Comparison of ENCODE assay signal across 8 mouse cellular contexts in the genomic region with DNA sequence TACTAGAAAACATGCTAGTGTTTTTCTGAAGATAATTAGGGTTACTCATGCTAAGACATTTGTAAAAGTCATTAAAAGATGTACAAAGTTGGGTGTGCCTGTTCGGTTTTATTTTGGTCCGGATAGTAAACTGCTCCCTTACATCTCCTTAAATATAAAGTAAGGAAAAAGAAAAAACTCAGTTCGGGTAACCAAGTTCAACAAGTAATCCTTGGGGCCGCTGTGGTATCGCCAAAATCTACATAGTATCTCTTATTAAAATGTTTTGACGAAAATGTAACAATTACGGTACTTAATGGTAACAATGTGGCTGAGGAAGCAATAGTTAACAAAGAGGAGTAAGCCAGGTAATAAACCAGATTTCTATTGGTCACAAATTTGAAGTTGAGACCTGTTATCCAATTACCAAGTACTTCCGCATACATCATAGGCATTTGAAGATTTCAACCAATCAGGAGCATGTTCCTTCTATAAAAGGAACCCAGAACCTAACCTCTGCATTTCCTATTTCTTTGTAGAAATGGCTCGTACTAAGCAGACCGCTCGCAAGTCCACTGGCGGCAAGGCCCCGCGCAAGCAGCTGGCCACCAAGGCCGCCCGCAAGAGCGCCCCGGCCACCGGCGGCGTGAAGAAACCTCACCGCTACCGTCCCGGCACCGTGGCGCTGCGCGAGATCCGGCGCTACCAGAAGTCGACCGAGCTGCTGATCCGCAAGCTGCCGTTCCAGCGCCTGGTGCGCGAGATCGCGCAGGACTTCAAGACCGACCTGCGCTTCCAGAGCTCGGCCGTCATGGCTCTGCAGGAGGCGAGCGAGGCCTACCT. TPM values are rescaled to one million over a fixed set of nuclear protein-coding genes. Genes with fewer than 3 reads are reported as not detected.
DNase-seq lines count a peak whose midpoint lies in the region; ATAC-seq lines count a peak whose summit lies in the region.

A gene (plus strand): TSS at position 88 of the 822 bp plus-strand sequence.

- H3K4me3 ChIP-seq in intestine, embryonic 16.5 days (ENCODE audit: low read length) = peak within 1 kb of the TSS; percentile 53
- H3K4me3 ChIP-seq in midbrain, embryonic 10.5 days = peak within 1 kb of the TSS; percentile 60

- H3K27me3 ChIP-seq in intestine, embryonic 16.5 days (replicated peaks; ENCODE audit: control insufficient read depth, insufficient read depth, low read length) = no peaks in the 10 kb centered on the region
- no peaks in the 10 kb centered on the region for H3K27me3 ChIP-seq in midbrain, embryonic 10.5 days (ENCODE audit: low read depth, poor library complexity, severe bottlenecking)

- no peaks in the 10 kb centered on the region for H3K9me3 ChIP-seq in intestine, embryonic 16.5 days (ENCODE audit: control insufficient read depth, low read length)
- no peaks in the 10 kb centered on the region for H3K9me3 ChIP-seq in midbrain, embryonic 10.5 days (replicated peaks)

- peak; percentile 89 for ATAC-seq in intestine, embryonic 16.5 days

- H3K27ac ChIP-seq in intestine, embryonic 16.5 days (ENCODE audit: low read length) = peak within 1 kb of the TSS; percentile 90
- peak within 1 kb of the TSS; percentile 95 for H3K27ac ChIP-seq in midbrain, embryonic 10.5 days (replicated peaks)

- WGBS in intestine, embryonic 16.5 days = under 1% methylated on average over 30 of the region's 45 CpGs
- under 1% methylated on average over 31 of the region's 45 CpGs for WGBS in midbrain, embryonic 10.5 days

- H3K4me1 ChIP-seq in intestine, embryonic 16.5 days (ENCODE audit: control insufficient read depth, insufficient read depth, low read length) = no peaks in the 10 kb centered on the region
- peaks cover 17% of the 10 kb centered on the region for H3K4me1 ChIP-seq in midbrain, embryonic 10.5 days

- peak; percentile 92 for DNase-seq in 3134 (ENCODE audit: extremely low read depth, insufficient read length, low spot score)
- DNase-seq in adrenal gland, adult 8-10 months = peak; percentile 54
- DNase-seq in embryo, embryonic 9.5 days (ENCODE audit: extremely low spot score) = peak; percentile 91
- DNase-seq in gonadal fat pad, adult 2 months (ENCODE audit: low read depth) = peak; percentile 97
- DNase-seq in left cerebral cortex, postnatal 36 days (ENCODE audit: low spot score in 2 of 2) = peak; percentile 73 to 76
- DNase-seq in midbrain, embryonic 10.5 days (ENCODE audit: low spot score) = peak; percentile 64
- peak; percentile 81 to 87 for DNase-seq in spleen, postnatal 10 days (ENCODE audit: low spot score in 2 of 2)

- H3K9ac ChIP-seq in intestine, embryonic 16.5 days (ENCODE audit: low read depth, low read length) = peak within 1 kb of the TSS; percentile 66

- H3K36me3 ChIP-seq in intestine, embryonic 16.5 days (ENCODE audit: control insufficient read depth, insufficient read depth, low read length) = no peaks in the 10 kb centered on the region
- no peaks in the 10 kb centered on the region for H3K36me3 ChIP-seq in midbrain, embryonic 10.5 days

- H3K4me2 ChIP-seq in intestine, embryonic 16.5 days (ENCODE audit: low read depth, low read length) = peak within 1 kb of the TSS; percentile 68

- intact Hi-C loops in left cerebral cortex, postnatal 36 days (cut with DNase I) = no loop called here

RNA-seq across cellular contexts. Expression of the gene that starts here (rescaled TPM):
- total RNA-seq in adrenal gland, adult 8-10 months (2022) = 10 to 100 TPM; 16.8 to 22.6 (median 20.7) TPM
- polyA plus RNA-seq in gonadal fat pad, adult 2 months (2012; rRNA removed) = 1.9 and 2.1 TPM in 2 replicates
- 0.44 and 0.60 TPM in 2 replicates for polyA plus RNA-seq in intestine, embryonic 16.5 days (2015; fragmentation: Nextera tagmentation; extraction: Ambion mirVana)
- total RNA-seq in left cerebral cortex, postnatal 36 days (2021) = 10 to 100 TPM; 17.9 to 18.2 TPM
- polyA plus RNA-seq in midbrain, embryonic 10.5 days (2016; fragmentation: Nextera tagmentation; extraction: Ambion mirVana) = 1.1 and 1.5 TPM in 2 replicates

Comparison
In these comparisons a context has a peak if more than half of its experiments do, and no peak if none do; other contexts are left out.
1. Peak in every context shown above with its lines: DNase-seq, ATAC-seq, H3K4me3 ChIP-seq and H3K27ac ChIP-seq.
2. Peak in ATAC-seq, H3K4me3 ChIP-seq, H3K27ac ChIP-seq, H3K9ac ChIP-seq and H3K4me2 ChIP-seq in intestine, embryonic 16.5 days; RNA of the gene not detected or under 1 TPM.